ENCODE assay signal across 17 mouse cellular contexts in the genomic region with DNA sequence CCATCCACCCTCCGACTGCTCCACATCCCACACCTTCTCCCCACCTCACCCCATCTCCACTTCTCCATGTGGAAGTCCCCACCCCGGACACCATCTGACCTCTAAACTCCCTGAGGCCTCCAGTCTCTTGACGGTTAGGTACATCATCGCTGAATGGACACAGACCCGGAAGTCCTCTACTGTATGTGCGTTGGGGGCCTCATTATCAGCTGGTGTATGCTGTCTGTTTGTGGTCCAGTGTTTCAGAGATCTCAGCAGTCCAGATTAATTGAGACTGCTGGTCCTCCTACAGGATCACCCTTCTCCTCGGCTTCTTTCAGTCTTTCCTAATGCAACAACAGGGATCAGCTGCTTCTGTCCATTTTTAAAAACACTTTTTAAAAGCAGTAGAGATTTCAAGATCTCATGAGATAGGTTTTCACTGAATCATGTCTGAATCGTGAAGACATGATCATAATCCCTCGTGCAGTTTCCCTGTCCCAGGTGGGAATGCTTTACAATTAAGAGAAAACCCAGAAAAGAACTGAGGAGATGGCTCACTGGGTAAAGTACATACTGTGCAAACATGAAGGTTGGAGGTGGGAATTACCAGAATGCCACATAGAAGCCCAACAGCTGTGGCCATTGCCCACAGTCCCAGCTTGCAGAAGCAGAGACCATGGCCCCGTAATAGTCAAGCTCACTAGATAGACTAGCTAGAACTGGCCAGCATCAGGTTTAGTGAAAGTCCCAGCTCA. TPM values are rescaled to one million over a fixed set of nuclear protein-coding genes. Genes with fewer than 3 reads are reported as not detected.
"Had no signal": no experiment of that assay in that cellular context is flagged by ENCODE, and none has a peak within 500 bp of the region (broad histone marks: within the 10 kb centered on the region; RNA-seq: fewer than 3 reads in every experiment).

No protein-coding gene starts in this region.

- H3K27me3 ChIP-seq: intestine, embryonic 15.5 days; limb, embryonic 15.5 days; midbrain, embryonic 12.5 days; neural tube, embryonic 15.5 days had no signal

- H3K36me3 ChIP-seq: intestine, embryonic 15.5 days; limb, embryonic 15.5 days; midbrain, embryonic 12.5 days; neural tube, embryonic 15.5 days had no signal

- H3K27ac ChIP-seq: intestine, embryonic 15.5 days; layer of hippocampus, adult 2 months; limb, embryonic 15.5 days; midbrain, embryonic 12.5 days; neural tube, embryonic 15.5 days; stomach, postnatal 0 days had no signal

- H3K9ac ChIP-seq: intestine, embryonic 15.5 days; limb, embryonic 15.5 days; lung, embryonic 14.5 days; midbrain, embryonic 12.5 days; neural tube, embryonic 15.5 days had no signal

- H3K9me3 ChIP-seq: intestine, embryonic 15.5 days; limb, embryonic 15.5 days; midbrain, embryonic 12.5 days; neural tube, embryonic 15.5 days had no signal

- H3K4me3 ChIP-seq: intestine, embryonic 15.5 days; layer of hippocampus, adult 2 months; limb, embryonic 15.5 days; midbrain, embryonic 12.5 days; neural tube, embryonic 15.5 days had no signal

- ATAC-seq: intestine, embryonic 15.5 days had no signal

- DNase-seq: kidney, adult 18-20 months; kidney, postnatal 10 days; kidney, postnatal 4 days; left cerebral cortex, postnatal 4 days; lung, embryonic 14.5 days; lung, postnatal 10 days; lung, postnatal 4 days; thymus, postnatal 4 days had no signal

- H3K4me2 ChIP-seq: intestine, embryonic 15.5 days; limb, embryonic 15.5 days; lung, embryonic 14.5 days; midbrain, embryonic 12.5 days; neural tube, embryonic 15.5 days had no signal

RNA-seq across cellular contexts. Expression of a gene that starts 21.6 kb away (rescaled TPM):
- polyA plus RNA-seq: neural tube, embryonic 11.5 days had no signal

RNA-seq across cellular contexts. Expression of a gene that starts 55.4 kb away (rescaled TPM):
- polyA plus RNA-seq: intestine, embryonic 15.5 days; kidney, embryonic 14.5 days; limb, embryonic 15.5 days; lung, embryonic 14.5 days; midbrain, embryonic 12.5 days; midbrain, postnatal 0 days; neural tube, embryonic 11.5 days; neural tube, embryonic 15.5 days; stomach, postnatal 0 days had no signal
